Mouse (Mus musculus) G1E (cell line): ENCODE data around the gene Aldh6a1. TPM values are rescaled to one million over a fixed set of nuclear protein-coding genes. Genes with fewer than 3 reads are reported as not detected.

ENCODE experiments used
- ATAC-seq: 2 replicates; pipeline ENCODE4 v1.8.0; 2016; ENCODE audit warnings: mild to moderate bottlenecking; ENCODE audit not compliant: insufficient number of reproducible peaks, poor library complexity, low FRiP score, severe bottlenecking; ENCODE audit errors: extremely low read depth
- DNase-seq: peaks from one replicate; pipeline ENCODE4 v3.0.0; 2012; ENCODE audit warnings: low spot score
- H3K27me3 ChIP-seq: 2 replicates; pipeline ENCODE4 v1.6.1; 2012; ENCODE audit warnings: mild to moderate bottlenecking, low read length, inconsistent platforms; ENCODE audit not compliant: insufficient read depth
- H3K36me3 ChIP-seq: replicated peaks from 2 replicates; pipeline ENCODE3; 2012; ENCODE audit warnings: mild to moderate bottlenecking, inconsistent platforms
- H3K4me1 ChIP-seq: 2 replicates; pipeline ENCODE4 v1.6.1; 2012; ENCODE audit warnings: low read depth, low read length, inconsistent platforms, mixed read lengths; ENCODE audit not compliant: insufficient read depth
- H3K4me3 ChIP-seq: 2 replicates; pipeline ENCODE4 v1.5.1; 2012; ENCODE audit warnings: low read depth, mild to moderate bottlenecking, inconsistent platforms, low read length, moderate library complexity, mixed read lengths
- H3K9me3 ChIP-seq: replicated peaks from 2 replicates; pipeline ENCODE4 v1.6.1; 2012; ENCODE audit warnings: inconsistent platforms
- CTCF ChIP-seq: IDR thresholded peaks from 2 replicates; pipeline ENCODE4 v1.5.1; 2012; ENCODE audit warnings: low read depth, low read length, inconsistent platforms, mixed read lengths
- GATA1 ChIP-seq: IDR thresholded peaks from 2 replicates; pipeline ENCODE4 v1.6.1; 2012; ENCODE audit warnings: borderline replicate concordance, low read length, inconsistent platforms, mixed read lengths
- GATA2 ChIP-seq: IDR thresholded peaks from 2 replicates; pipeline ENCODE4 v1.6.1; 2012; ENCODE audit warnings: low read depth, low read length, inconsistent platforms, borderline replicate concordance
- POLR2AphosphoS5 ChIP-seq: IDR thresholded peaks from 2 replicates; pipeline ENCODE4 v1.6.1; 2012; ENCODE audit warnings: low read depth, low read length, inconsistent platforms; ENCODE audit not compliant: insufficient replicate concordance
- TAL1 ChIP-seq: conservative IDR thresholded peaks from 2 replicates; pipeline ENCODE4 v1.6.1; 2012; ENCODE audit warnings: low read depth, low read length, inconsistent platforms, mixed read lengths
- polyA plus RNA-seq: library from polyadenylated mRNA; stranded (reverse); fragments of >175 nt; gene quantifications from 2 replicates; pipeline ENCODE4 v1.2.3, GENCODE M21; 2012
- total RNA-seq, 2 experiments: library from RNA; stranded (forward) in 1 of 2; stranded (reverse) in 1 of 2; fragments of 200-1000 nt in 1 of 2; fragments of >200 nt in 1 of 2; fragmentation: Nextera tagmentation in 1 of 2; gene quantifications; 2 replicates each; pipeline ENCODE4 v1.2.3; 2014 to 2017

The Aldh6a1 gene
- total and polyA plus RNA-seq, 3 experiments = 3.5 to 39.6 (median 16.1) TPM

GRCm38 (mm10) chr12:84388097-84388496 lies 62.7 kb downstream of the Aldh6a1 start:
- Histone ChIP-seq H3K9me3 (no peaks in the 10 kb centered on the region), H3K4me1 (peaks cover 3% of the 10 kb centered on the region), H3K27me3 (no peaks in the 10 kb centered on the region), H3K4me3 (no peak overlapping the region), H3K36me3 (peaks cover 69% of the 10 kb centered on the region)
- ATAC-seq = no peak
- no peak for DNase-seq
- no peak for TF ChIP-seq GATA2
- no peak for TF ChIP-seq GATA1
- TF ChIP-seq TAL1 = no peak
- no peak for TF ChIP-seq CTCF
- TF ChIP-seq POLR2AphosphoS5 = no peak

GRCm38 (mm10) chr12:84385408-84385807 lies 65.4 kb downstream of the Aldh6a1 start:
- H3K36me3 ChIP-seq = peaks cover 72% of the 10 kb centered on the region
- TF ChIP-seq TAL1 = no peak
- no peak for TF ChIP-seq GATA2
- no peak for TF ChIP-seq CTCF
- TF ChIP-seq POLR2AphosphoS5 = no peak
- no peak for TF ChIP-seq GATA1
- no peak overlapping the region for H3K4me3 ChIP-seq
- H3K27me3 ChIP-seq = no peaks in the 10 kb centered on the region
- DNase-seq (no peak), ATAC-seq (no peak)
- no peaks in the 10 kb centered on the region for H3K9me3 ChIP-seq
- peaks cover 4% of the 10 kb centered on the region for H3K4me1 ChIP-seq

- Histone ChIP-seq H3K4me3 (no peak overlapping the region), H3K36me3 (peaks cover 72% of the 10 kb centered on the region), H3K27me3 (no peaks in the 10 kb centered on the region), H3K9me3 (no peaks in the 10 kb centered on the region), H3K4me1 (peaks cover 6% of the 10 kb centered on the region)
- no peak for DNase-seq
- TF ChIP-seq TAL1 = no peak
- no peak for TF ChIP-seq GATA1
- TF ChIP-seq CTCF = no peak
- TF ChIP-seq GATA2 = no peak
- no peak for TF ChIP-seq POLR2AphosphoS5
- ATAC-seq = no peak
Measured at GRCm38 (mm10) chr12:84384644-84385081, 66.1 kb downstream of the Aldh6a1 start.

GRCm38 (mm10) chr12:84382369-84382768 lies 68.4 kb downstream of the Aldh6a1 start:
- peaks cover 74% of the 10 kb centered on the region for H3K36me3 ChIP-seq
- H3K4me3 ChIP-seq = no peak overlapping the region
- ATAC-seq (no peak), DNase-seq (no peak)
- no peak for TF ChIP-seq POLR2AphosphoS5
- no peak for TF ChIP-seq TAL1
- TF ChIP-seq GATA2 = no peak
- no peaks in the 10 kb centered on the region for H3K9me3 ChIP-seq
- peaks cover 5% of the 10 kb centered on the region; the same call in 1 of the 2 replicates for H3K4me1 ChIP-seq
- no peaks in the 10 kb centered on the region for H3K27me3 ChIP-seq

Other genes with a start within 250 kb of the Aldh6a1 start
- gene Elmsan1, start 232.1 kb downstream of the Aldh6a1 start, total RNA-seq (2014; fragmentation: Nextera tagmentation) = 66.7 and 72.7 TPM in 2 replicates
- 21.0 and 21.4 TPM in 2 replicates for gene Elmsan1, start 232.1 kb downstream of the Aldh6a1 start, total RNA-seq (2017)
- gene Elmsan1, start 232.1 kb downstream of the Aldh6a1 start, polyA plus RNA-seq = 125 and 140 TPM in 2 replicates
- gene Ptgr2, start 165.8 kb downstream of the Aldh6a1 start, total RNA-seq (2014; fragmentation: Nextera tagmentation) = 59.6 and 71.3 TPM in 2 replicates
- gene Ptgr2, start 165.8 kb downstream of the Aldh6a1 start, total RNA-seq (2017) = 152 and 184 TPM in 2 replicates
- 5.5 and 10.1 TPM in 2 replicates for gene Ptgr2, start 165.8 kb downstream of the Aldh6a1 start, polyA plus RNA-seq
- 99.2 and 113 TPM in 2 replicates for gene Zfp410, start 134.2 kb downstream of the Aldh6a1 start, total RNA-seq (2014; fragmentation: Nextera tagmentation)
- 115 and 118 TPM in 2 replicates for gene Zfp410, start 134.2 kb downstream of the Aldh6a1 start, total RNA-seq (2017)
- 2.9 and 4.0 TPM in 2 replicates for gene Zfp410, start 134.2 kb downstream of the Aldh6a1 start, polyA plus RNA-seq
- 27.5 and 41.3 TPM in 2 replicates for gene Coq6, start 89.3 kb downstream of the Aldh6a1 start, total RNA-seq (2014; fragmentation: Nextera tagmentation)
- gene Coq6, start 89.3 kb downstream of the Aldh6a1 start, total RNA-seq (2017) = 20.7 and 29.2 TPM in 2 replicates
- gene Coq6, start 89.3 kb downstream of the Aldh6a1 start, polyA plus RNA-seq = 12.7 and 20.7 TPM in 2 replicates
- gene Fam161b, start 89.2 kb downstream of the Aldh6a1 start, total RNA-seq (2014; fragmentation: Nextera tagmentation) = 2.9 and 3.3 TPM in 2 replicates
- gene Fam161b, start 89.2 kb downstream of the Aldh6a1 start, total RNA-seq (2017) = 3.5 and 4.3 TPM in 2 replicates
- 0.25 and 0.44 TPM in 2 replicates for gene Fam161b, start 89.2 kb downstream of the Aldh6a1 start, polyA plus RNA-seq
- gene Entpd5, start 42.0 kb downstream of the Aldh6a1 start, total RNA-seq (2014; fragmentation: Nextera tagmentation) = 15.7 and 20.9 TPM in 2 replicates
- 14.4 and 16.0 TPM in 2 replicates for gene Entpd5, start 42.0 kb downstream of the Aldh6a1 start, total RNA-seq (2017)
- gene Entpd5, start 42.0 kb downstream of the Aldh6a1 start, polyA plus RNA-seq = 1.6 and 3.7 TPM in 2 replicates
- gene Bbof1, start 41.9 kb downstream of the Aldh6a1 start, total RNA-seq (2014; fragmentation: Nextera tagmentation) = 4.1 and 5.5 TPM in 2 replicates
- gene Bbof1, start 41.9 kb downstream of the Aldh6a1 start, total RNA-seq (2017) = 4.4 and 6.0 TPM in 2 replicates
- 2.2 and 2.7 TPM in 2 replicates for gene Bbof1, start 41.9 kb downstream of the Aldh6a1 start, polyA plus RNA-seq
- 53.0 and 73.5 TPM in 2 replicates for gene Rnf113a2, start 33.8 kb downstream of the Aldh6a1 start, total RNA-seq (2014; fragmentation: Nextera tagmentation)
- gene Rnf113a2, start 33.8 kb downstream of the Aldh6a1 start, total RNA-seq (2017) = 55.6 and 59.1 TPM in 2 replicates
- gene Rnf113a2, start 33.8 kb downstream of the Aldh6a1 start, polyA plus RNA-seq = 47.9 and 48.1 TPM in 2 replicates
- 21.6 and 25.2 TPM in 2 replicates for gene Lin52, start 418 bp upstream of the Aldh6a1 start, total RNA-seq (2014; fragmentation: Nextera tagmentation)
- gene Lin52, start 418 bp upstream of the Aldh6a1 start, total RNA-seq (2017) = 30.9 and 38.5 TPM in 2 replicates
- gene Lin52, start 418 bp upstream of the Aldh6a1 start, polyA plus RNA-seq = 0.67 and 1.0 TPM in 2 replicates
- gene Vsx2, start 118.8 kb upstream of the Aldh6a1 start, total RNA-seq (2014; fragmentation: Nextera tagmentation) = not detected in 2 replicates
- gene Vsx2, start 118.8 kb upstream of the Aldh6a1 start, total RNA-seq (2017) = 0.05 and 0.06 TPM in 2 replicates
- gene Vsx2, start 118.8 kb upstream of the Aldh6a1 start, polyA plus RNA-seq = not detected in 2 replicates
- gene Abcd4, start 166.4 kb upstream of the Aldh6a1 start, total RNA-seq (2014; fragmentation: Nextera tagmentation) = 11.9 and 31.2 TPM in 2 replicates
- gene Abcd4, start 166.4 kb upstream of the Aldh6a1 start, total RNA-seq (2017) = 8.7 TPM in 2 replicates
- gene Abcd4, start 166.4 kb upstream of the Aldh6a1 start, polyA plus RNA-seq = 2.9 and 5.3 TPM in 2 replicates
- gene Vrtn, start 190.0 kb upstream of the Aldh6a1 start, total RNA-seq (2014; fragmentation: Nextera tagmentation) = not detected in 2 replicates
- 0.05 TPM in 1 of 2 replicates, not detected in the other for gene Vrtn, start 190.0 kb upstream of the Aldh6a1 start, total RNA-seq (2017)
- gene Vrtn, start 190.0 kb upstream of the Aldh6a1 start, polyA plus RNA-seq = not detected in 2 replicates
- gene Syndig1l, start 247.8 kb upstream of the Aldh6a1 start, total RNA-seq (2014; fragmentation: Nextera tagmentation) = not detected in 2 replicates
- gene Syndig1l, start 247.8 kb upstream of the Aldh6a1 start, total RNA-seq (2017) = 0.05 TPM in 1 of 2 replicates, not detected in the other
- gene Syndig1l, start 247.8 kb upstream of the Aldh6a1 start, polyA plus RNA-seq = not detected in 2 replicates